Mouse (Mus musculus): Measurements from ENCODE around the gene Bmp7. TPM values are rescaled to one million over a fixed set of nuclear protein-coding genes. Genes with fewer than 3 reads are reported as not detected.
A peak's percentile ranks its signal among the peaks of the same experiment; 100 is the strongest.

Bmp7 gene
- total RNA-seq, 1 experiment from 2014 or later, result 15.9 TPM

DNA sequence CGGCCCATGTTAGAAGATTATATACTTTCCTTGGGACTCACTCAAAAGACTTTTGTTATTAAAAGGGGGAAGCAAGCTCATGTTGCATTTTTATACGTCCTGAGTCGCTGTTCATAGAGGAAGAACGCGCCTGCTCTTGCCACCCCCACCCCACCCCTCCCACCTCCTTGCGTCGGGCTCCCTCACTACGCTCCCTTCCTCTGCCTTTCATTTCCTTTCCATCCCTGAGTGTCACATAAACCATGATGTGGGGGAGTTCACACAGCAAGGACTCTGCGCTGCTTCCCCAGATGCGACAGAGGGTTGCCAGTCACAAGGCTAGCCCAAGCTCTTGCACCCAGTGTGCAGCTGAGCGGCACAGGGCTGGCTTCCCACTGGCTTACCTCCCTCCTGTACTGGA is 88.3 kb downstream of the Bmp7 start:
- no peak for DNase-seq

GRCm38 (mm10) chr2:172848193-172848592 is 91.9 kb downstream of the Bmp7 start:
- DNase-seq, result peak; percentile 63

GRCm38 (mm10) chr2:172846311-172846575 is 93.9 kb downstream of the Bmp7 start:
- no peak for DNase-seq

GRCm38 (mm10) chr2:172845536-172846310 is 94.4 kb downstream of the Bmp7 start:
- no peak for DNase-seq

DNA sequence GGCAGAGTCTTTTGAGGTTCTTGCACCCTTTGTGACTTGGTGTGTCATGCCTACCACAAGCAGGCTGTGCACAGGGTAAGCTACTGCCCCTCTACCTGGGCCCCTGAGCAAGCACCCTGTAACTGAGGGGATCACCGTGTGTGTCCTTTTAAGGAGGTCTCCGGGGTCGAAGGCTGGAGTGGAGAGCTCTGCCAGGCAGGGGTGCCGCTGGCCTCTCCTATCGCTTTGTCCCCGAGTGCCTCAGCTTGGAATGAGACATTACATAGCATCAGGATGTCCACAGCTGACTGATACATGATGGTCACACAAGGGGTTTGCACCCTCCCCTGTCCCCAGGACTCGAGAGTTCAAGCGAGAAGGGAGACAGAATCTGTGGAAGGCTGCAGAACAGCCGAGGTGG is 96.2 kb downstream of the Bmp7 start:
- DNase-seq, result no peak

- DNase-seq, result no peak
These were observed 97.8 kb downstream of the Bmp7 start for GRCm38 (mm10) chr2:172842306-172842705.

- peak; percentile 43 for DNase-seq
These were observed 99.0 kb downstream of the Bmp7 start for GRCm38 (mm10) chr2:172840905-172841750.

GRCm38 (mm10) chr2:172839317-172839980 is 100.7 kb downstream of the Bmp7 start:
- DNase-seq, result no peak

- DNase-seq, result no peak
These were observed 103.6 kb downstream of the Bmp7 start for GRCm38 (mm10) chr2:172836516-172836915.

DNA sequence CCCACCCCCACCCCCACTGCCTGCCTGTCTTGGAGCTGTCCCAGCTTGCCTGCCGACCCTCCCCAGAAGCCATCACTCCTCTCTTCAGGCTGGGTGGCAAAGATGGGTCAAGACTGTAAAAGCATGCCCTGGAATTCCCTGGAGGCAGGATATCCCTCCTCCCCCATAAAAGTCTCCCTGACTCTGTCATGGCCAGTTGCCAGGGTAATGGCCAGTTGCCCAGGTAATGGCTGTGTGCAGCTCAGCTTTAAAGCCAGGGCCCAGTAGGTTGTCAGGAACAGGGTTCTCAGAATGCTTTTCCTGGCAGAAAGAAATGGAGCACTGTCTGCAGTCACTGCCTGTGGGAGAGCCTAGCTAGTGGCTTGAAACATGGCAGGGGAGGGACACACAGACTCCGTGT is 106.9 kb downstream of the Bmp7 start:
- peak; percentile 84 for DNase-seq

DNA sequence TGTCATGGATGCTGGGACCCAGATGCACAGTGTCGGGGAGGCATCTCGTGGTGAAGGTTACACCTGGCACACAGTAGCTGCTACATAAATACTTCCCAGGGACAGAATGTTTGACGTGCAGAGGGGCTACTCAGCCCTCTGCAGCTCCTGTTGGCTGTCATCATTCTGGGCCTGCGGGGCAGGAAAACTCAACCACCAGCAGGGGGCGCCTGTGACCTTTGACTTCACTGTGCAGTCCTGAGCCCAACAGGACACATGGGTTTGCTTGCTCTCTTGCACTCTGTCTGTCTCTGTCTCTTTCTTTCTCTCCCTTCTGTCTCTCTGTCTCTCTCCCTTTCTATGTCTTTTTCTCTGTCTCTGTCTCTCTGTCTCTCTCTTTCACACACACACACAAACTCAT is 108.4 kb downstream of the Bmp7 start:
- DNase-seq, result peak; percentile 91

- DNase-seq, result peak; percentile 94
These were observed 109.0 kb downstream of the Bmp7 start for GRCm38 (mm10) chr2:172831133-172831532.

GRCm38 (mm10) chr2:172828229-172828628 is 111.9 kb downstream of the Bmp7 start:
- no peak for DNase-seq

DNA sequence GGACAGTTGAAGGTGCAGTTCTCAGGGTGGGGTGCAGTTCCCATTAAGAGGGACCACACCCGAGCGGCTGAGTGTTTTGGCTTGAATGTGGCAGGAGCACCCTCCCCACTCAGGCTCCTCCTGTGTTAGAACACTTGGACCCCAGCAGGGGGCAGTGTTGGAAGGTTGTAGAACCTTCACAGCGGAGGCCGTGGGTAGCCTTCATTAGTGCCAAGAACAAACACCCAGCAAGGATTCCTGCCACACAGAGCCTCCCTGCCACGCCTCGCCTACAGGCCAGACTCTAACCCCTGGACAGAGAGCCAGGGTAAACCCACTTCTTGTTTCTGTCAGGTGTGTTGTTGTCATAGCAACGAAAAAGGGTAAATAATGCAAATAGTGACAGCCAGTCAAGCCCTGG is 112.6 kb downstream of the Bmp7 start:
- DNase-seq, result peak; percentile 72

DNA sequence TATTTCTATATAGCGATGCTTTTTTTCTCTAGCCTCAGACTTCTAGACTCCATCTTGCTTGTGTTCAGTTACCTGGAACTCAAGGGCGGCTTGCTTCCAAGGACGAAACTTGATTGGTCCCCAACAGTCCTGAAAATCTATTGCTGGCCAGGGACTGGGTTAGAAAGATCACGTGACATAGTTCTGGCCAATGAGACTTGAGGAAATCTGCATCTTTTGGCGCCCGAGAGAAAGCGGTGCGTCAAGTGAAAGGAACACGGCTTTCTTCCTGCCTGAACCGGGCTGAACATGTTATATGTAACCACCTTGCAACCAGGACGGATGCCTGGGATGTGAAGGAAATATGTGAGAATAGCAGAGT is 114.4 kb downstream of the Bmp7 start:
- DNase-seq, result no peak

- DNase-seq, result peak; percentile 77
These were observed 115.0 kb downstream of the Bmp7 start for GRCm38 (mm10) chr2:172824906-172825784.

GRCm38 (mm10) chr2:172818631-172819230 is 121.4 kb downstream of the Bmp7 start:
- no peak for DNase-seq

Measured in adrenal gland, postnatal 14 days (tissue).